Mouse (Mus musculus) neural tube, embryonic 15.5 days (tissue): ENCODE data around the gene Tia1. TPM values are rescaled to one million over a fixed set of nuclear protein-coding genes. Genes with fewer than 3 reads are reported as not detected.

Experiments used
- ATAC-seq: fragments of 200-750 bp; cut with Nextera tagmentation; 2 replicates; pipeline ENCODE4 v1.8.0; 2017; ENCODE audit warnings: mild to moderate bottlenecking, moderate TSS enrichment, moderate library complexity; ENCODE audit not compliant: low FRiP score
- H3K27ac ChIP-seq: fragments of 300-500 bp; sonication (generic); replicated peaks from 2 replicates; pipeline ENCODE4 v1.5.1; 2015; ENCODE audit warnings: mild to moderate bottlenecking, inconsistent platforms
- H3K27me3 ChIP-seq: fragments of 300-500 bp; sonication (generic); replicated peaks from 2 replicates; pipeline ENCODE4 v1.6.1; 2015; ENCODE audit warnings: inconsistent platforms
- H3K36me3 ChIP-seq: fragments of 300-500 bp; sonication (generic); 2 replicates; pipeline ENCODE4 v1.6.1; 2015; ENCODE audit warnings: inconsistent platforms
- H3K4me1 ChIP-seq: fragments of 300-500 bp; sonication (generic); 2 replicates; pipeline ENCODE4 v1.6.1; 2015; ENCODE audit warnings: inconsistent platforms
- H3K4me2 ChIP-seq: fragments of 300-500 bp; sonication (generic); 2 replicates; pipeline ENCODE4 v1.6.1; 2015; ENCODE audit warnings: inconsistent platforms, mild to moderate bottlenecking, moderate library complexity
- H3K4me3 ChIP-seq: fragments of 300-500 bp; sonication (generic); replicated peaks from 2 replicates; pipeline ENCODE4 v1.5.1; 2015; ENCODE audit warnings: mild to moderate bottlenecking, inconsistent platforms
- H3K9ac ChIP-seq: fragments of 300-500 bp; sonication (generic); replicated peaks from 2 replicates; pipeline ENCODE4 v1.6.1; 2015; ENCODE audit warnings: mild to moderate bottlenecking, inconsistent platforms
- H3K9me3 ChIP-seq: fragments of 300-500 bp; sonication (generic); replicated peaks from 2 replicates; pipeline ENCODE4 v1.6.1; 2016; ENCODE audit warnings: inconsistent platforms
- WGBS: fragments of 180-500 bp; shearing (Covaris S2); methylation state at CpG from one replicate; pipeline ENCODE4 v1.1.7; 2015; ENCODE audit warnings: mixed read lengths; 5-methylcytosine and 5-hydroxymethylcytosine counted together
- polyA plus RNA-seq: library from polyadenylated mRNA; unstranded; fragments of >200 nt; fragmentation: Nextera tagmentation; extraction: Ambion mirVana; gene quantifications from 2 replicates; pipeline ENCODE4 v1.2.1, GENCODE M21; 2015

The Tia1 gene
- polyA plus RNA-seq, 1 experiment from 2014 or later, result 303 TPM

- ATAC-seq, result no peak
- 7% methylated on average over 9 of the region's 9 CpGs for WGBS
- H3K4me2 ChIP-seq, result peak overlapping the region; percentile 49
- no peaks in the 10 kb centered on the region for H3K27me3 ChIP-seq
- H3K4me3 ChIP-seq, result peak overlapping the region; percentile 26
- H3K9me3 ChIP-seq, result no peaks in the 10 kb centered on the region
- H3K4me1 ChIP-seq, result peaks cover 25% of the 10 kb centered on the region
- no peak overlapping the region for H3K9ac ChIP-seq
- H3K27ac ChIP-seq, result peak overlapping the region; percentile 23; the same call in 1 of the 2 replicates
- H3K36me3 ChIP-seq, result no peaks in the 10 kb centered on the region
Observed at GRCm38 (mm10) chr6:86400972-86401371, 3.0 kb upstream of the Tia1 start.

DNA sequence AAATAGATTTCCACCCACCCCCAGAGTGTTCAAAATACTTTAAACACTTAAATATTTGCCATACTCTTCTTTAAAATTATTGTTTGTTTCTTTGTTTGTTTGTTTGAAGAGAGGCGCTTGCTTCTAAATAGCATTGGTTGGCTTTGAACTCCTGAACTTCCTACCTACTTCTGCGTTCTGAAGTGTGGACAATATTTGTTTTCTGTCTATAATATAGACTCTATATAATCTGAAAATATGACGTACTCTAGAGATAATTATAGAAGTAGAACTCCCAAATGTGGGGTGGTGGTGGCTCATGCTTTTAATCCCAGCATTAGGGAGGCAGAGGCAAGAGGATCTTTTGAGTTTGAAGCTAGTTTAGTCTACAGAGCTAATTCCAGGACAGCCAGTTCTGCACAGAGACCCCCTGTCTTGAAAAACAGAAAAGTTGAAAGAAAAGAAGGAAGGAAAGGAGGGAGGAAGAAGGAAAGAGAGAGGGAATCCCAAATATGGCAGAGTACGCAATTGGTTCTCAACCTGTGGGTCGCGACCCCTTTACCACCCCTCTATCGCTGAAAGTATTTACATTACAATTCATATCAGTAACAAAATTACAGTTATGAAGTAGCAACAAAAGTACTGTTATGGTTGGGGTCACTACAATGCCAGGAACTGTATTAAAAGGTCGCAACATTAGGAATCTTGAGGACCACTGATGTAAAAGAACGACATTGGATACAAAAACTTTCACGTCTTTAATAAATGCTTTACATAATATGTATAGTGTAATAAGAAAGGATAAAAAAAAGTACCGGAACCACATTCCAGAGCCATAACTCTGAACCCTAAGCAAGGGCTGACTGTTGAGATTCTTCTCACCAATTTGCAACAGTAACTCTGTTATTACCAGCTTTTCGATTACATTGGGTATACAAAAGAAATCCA, 1.1 kb upstream of the Tia1 start:
- Histone ChIP-seq H3K9ac (0 out of 2 replicates have a peak overlapping the region, but pooled peaks have one; percentile 40), H3K4me3 (peak overlapping the region; percentile 72), H3K4me1 (peaks cover 31% of the 10 kb centered on the region), H3K27ac (no peak overlapping the region), H3K36me3 (no peaks in the 10 kb centered on the region), H3K4me2 (peak overlapping the region; percentile 56), H3K27me3 (no peaks in the 10 kb centered on the region), H3K9me3 (no peaks in the 10 kb centered on the region)
- 39% methylated on average over 12 of the region's 12 CpGs for WGBS
- no peak for ATAC-seq

DNA sequence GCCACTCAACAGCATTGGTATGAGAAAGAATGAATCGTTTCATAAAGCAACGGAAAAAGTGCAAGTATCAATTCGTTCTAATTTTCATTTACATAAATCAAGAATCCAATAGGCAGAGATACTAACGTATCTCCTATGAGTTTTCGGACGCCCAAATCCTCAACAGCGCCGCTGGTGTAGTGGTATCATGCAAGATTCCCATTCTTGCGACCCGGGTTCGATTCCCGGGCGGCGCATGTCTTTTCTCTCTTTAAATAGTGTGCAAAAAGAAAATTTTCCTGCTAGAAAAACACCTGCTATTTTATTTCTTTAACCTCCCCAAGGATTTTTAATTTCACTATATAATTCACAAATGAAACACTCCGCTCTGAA, 305 bp upstream of the Tia1 start:
- WGBS, result under 1% methylated on average over 15 of the region's 15 CpGs

DNA sequence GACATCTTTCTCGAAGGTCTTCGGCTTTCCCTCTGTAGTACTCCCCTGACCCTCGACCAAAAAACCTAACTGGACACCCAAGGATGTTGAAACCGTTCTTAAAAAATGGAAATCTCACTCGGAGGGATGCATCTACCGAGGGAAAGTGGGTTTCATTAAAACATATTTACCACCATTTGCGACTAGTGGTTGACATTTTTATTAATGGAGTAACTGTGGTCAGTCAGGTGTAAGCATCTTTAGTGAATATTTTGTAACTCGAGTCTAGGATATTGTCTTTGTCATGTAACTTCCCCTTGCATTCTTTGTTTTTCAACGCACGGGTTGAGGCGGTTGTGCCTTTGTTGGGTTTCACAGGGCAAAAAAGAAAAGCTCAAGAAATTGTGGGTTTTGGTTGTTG, 977 bp downstream of the Tia1 start:
- H3K4me3 ChIP-seq, result peak overlapping the region; percentile 72
- under 1% methylated on average over 11 of the region's 11 CpGs for WGBS
- peaks cover 42% of the 10 kb centered on the region for H3K4me1 ChIP-seq
- peak overlapping the region; percentile 71 for H3K4me2 ChIP-seq
- H3K9me3 ChIP-seq, result no peaks in the 10 kb centered on the region
- H3K9ac ChIP-seq, result peak overlapping the region; percentile 98
- ATAC-seq, result no peak
- peak overlapping the region; percentile 100 for H3K27ac ChIP-seq
- no peaks in the 10 kb centered on the region for H3K27me3 ChIP-seq
- H3K36me3 ChIP-seq, result no peaks in the 10 kb centered on the region

More for the DNA sequence above, 305 bp upstream of the Tia1 start:
- peak overlapping the region; percentile 56 for H3K4me2 ChIP-seq
- peak; percentile 83 for ATAC-seq
- no peaks in the 10 kb centered on the region for H3K27me3 ChIP-seq
- H3K27ac ChIP-seq, result peak overlapping the region; percentile 100
- peak overlapping the region; percentile 72 for H3K4me3 ChIP-seq
- H3K9me3 ChIP-seq, result no peaks in the 10 kb centered on the region
- H3K36me3 ChIP-seq, result no peaks in the 10 kb centered on the region
- peaks cover 32% of the 10 kb centered on the region for H3K4me1 ChIP-seq
- H3K9ac ChIP-seq, result peak overlapping the region; percentile 98; the same call in 1 of the 2 replicates

- no peak overlapping the region for H3K9ac ChIP-seq
- no peak overlapping the region for H3K27ac ChIP-seq
- peak overlapping the region; percentile 29 for H3K4me3 ChIP-seq
- H3K36me3 ChIP-seq, result no peaks in the 10 kb centered on the region
- H3K4me1 ChIP-seq, result peaks cover 44% of the 10 kb centered on the region
- H3K27me3 ChIP-seq, result no peaks in the 10 kb centered on the region
- H3K9me3 ChIP-seq, result no peaks in the 10 kb centered on the region
- H3K4me2 ChIP-seq, result peak overlapping the region; percentile 71
- no peak for ATAC-seq
Observed at GRCm38 (mm10) chr6:86406306-86406705, 2.3 kb downstream of the Tia1 start.

DNA sequence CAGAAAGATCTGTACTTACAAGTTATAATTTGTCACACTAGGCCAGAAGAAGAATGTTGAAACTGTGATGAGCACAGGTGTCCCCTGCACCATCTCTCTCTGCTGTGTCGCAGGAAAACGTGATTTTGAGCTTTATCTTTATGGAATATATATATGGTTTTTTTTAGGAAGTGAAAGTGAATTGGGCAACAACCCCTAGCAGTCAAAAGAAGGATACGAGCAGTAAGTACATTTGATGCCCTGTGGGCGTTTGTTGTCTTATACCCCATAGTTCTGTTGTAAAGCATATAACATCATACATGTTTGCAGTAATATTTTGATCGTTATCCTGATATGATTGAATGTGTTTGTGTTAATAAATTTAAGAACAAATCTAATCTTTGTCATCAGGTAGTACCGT, 14.7 kb downstream of the Tia1 start:
- peaks cover 71% of the 10 kb centered on the region for H3K36me3 ChIP-seq
- H3K9ac ChIP-seq, result no peak overlapping the region
- ATAC-seq, result no peak
- H3K4me2 ChIP-seq, result no peak overlapping the region
- no peaks in the 10 kb centered on the region for H3K4me1 ChIP-seq
- no peaks in the 10 kb centered on the region for H3K9me3 ChIP-seq
- H3K27me3 ChIP-seq, result no peaks in the 10 kb centered on the region
- H3K27ac ChIP-seq, result no peak overlapping the region
- H3K4me3 ChIP-seq, result no peak overlapping the region
- 94% methylated on average over 6 of the region's 6 CpGs for WGBS

DNA sequence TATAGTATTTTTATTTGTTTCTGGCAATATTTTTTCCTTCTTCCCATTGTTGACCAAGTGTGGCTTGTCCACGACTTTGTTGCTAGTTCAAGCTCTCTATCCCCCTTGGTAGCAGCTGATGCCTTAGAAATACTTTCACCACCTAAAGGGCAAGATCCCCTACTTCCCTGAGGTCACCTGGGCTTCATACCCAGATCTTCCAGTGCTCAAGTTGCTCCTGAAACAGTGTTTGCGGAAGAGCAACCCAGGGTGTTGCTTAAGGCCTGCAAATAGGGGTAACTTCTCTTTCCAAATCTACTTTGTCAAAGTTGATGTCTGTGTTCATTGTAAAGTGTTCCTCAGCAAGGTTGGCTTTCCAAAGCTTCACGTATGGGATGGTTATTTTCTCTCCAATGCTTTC, 15.2 kb downstream of the Tia1 start:
- H3K4me3 ChIP-seq, result no peak overlapping the region
- H3K27me3 ChIP-seq, result no peaks in the 10 kb centered on the region
- no peak overlapping the region for H3K4me2 ChIP-seq
- 91% methylated on average over 3 of the region's 3 CpGs for WGBS
- no peak overlapping the region for H3K9ac ChIP-seq
- no peaks in the 10 kb centered on the region for H3K9me3 ChIP-seq
- peaks cover 73% of the 10 kb centered on the region for H3K36me3 ChIP-seq
- H3K4me1 ChIP-seq, result no peaks in the 10 kb centered on the region
- no peak for ATAC-seq
- H3K27ac ChIP-seq, result no peak overlapping the region

GRCm38 (mm10) chr6:86420491-86420890, 16.5 kb downstream of the Tia1 start:
- Histone ChIP-seq H3K36me3 (peaks cover 75% of the 10 kb centered on the region), H3K4me2 (no peak overlapping the region), H3K4me3 (no peak overlapping the region), H3K27me3 (no peaks in the 10 kb centered on the region), H3K9ac (no peak overlapping the region), H3K4me1 (no peaks in the 10 kb centered on the region), H3K27ac (no peak overlapping the region), H3K9me3 (no peaks in the 10 kb centered on the region)
- 74% methylated on average over 6 of the region's 6 CpGs for WGBS
- ATAC-seq, result no peak

DNA sequence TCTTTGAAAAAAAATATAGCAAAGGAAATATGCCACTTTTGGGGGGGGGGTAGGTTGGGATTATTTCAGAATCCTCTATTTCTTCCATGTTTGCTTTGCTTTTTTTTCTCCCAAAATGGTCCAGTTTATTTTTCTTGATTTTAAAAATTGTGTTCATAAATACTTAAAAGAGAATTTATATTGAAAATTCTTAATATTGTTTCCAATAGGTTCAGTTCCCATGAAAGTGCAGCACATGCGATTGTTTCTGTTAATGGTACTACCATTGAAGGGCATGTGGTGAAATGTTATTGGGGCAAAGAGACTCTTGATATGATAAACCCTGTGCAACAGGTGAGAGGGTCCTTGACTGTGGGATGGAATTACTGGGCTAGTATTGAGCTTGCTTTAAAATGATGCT, 22.3 kb downstream of the Tia1 start, which contains the start of gene Gm44790:
Gene Gm44790, plus strand, starts transcription at position 301 of the 400 bp plus-strand sequence.
- ATAC-seq, result no peak
- Histone ChIP-seq H3K4me2 (no peak within 1 kb of the TSS), H3K27me3 (no peaks in the 10 kb centered on the region), H3K27ac (no peak within 1 kb of the TSS), H3K9ac (no peak within 1 kb of the TSS), H3K9me3 (no peaks in the 10 kb centered on the region), H3K4me1 (no peaks in the 10 kb centered on the region), H3K4me3 (no peak within 1 kb of the TSS), H3K36me3 (peaks cover 70% of the 10 kb centered on the region)
- WGBS, result 98% methylated on average over 1 of the region's 1 CpGs

GRCm38 (mm10) chr6:86431531-86431930, 27.5 kb downstream of the Tia1 start:
- no peak overlapping the region for H3K27ac ChIP-seq
- no peak for ATAC-seq
- peaks cover 84% of the 10 kb centered on the region for H3K36me3 ChIP-seq
- 97% methylated on average over 3 of the region's 3 CpGs for WGBS
- no peak overlapping the region for H3K9ac ChIP-seq
- H3K27me3 ChIP-seq, result no peaks in the 10 kb centered on the region
- no peak overlapping the region for H3K4me3 ChIP-seq
- no peak overlapping the region for H3K4me2 ChIP-seq
- no peaks in the 10 kb centered on the region for H3K9me3 ChIP-seq
- H3K4me1 ChIP-seq, result no peaks in the 10 kb centered on the region

- Histone ChIP-seq H3K9me3 (no peaks in the 10 kb centered on the region), H3K4me2 (no peak overlapping the region), H3K27ac (no peak overlapping the region), H3K9ac (no peak overlapping the region), H3K36me3 (peaks cover 66% of the 10 kb centered on the region), H3K27me3 (no peaks in the 10 kb centered on the region), H3K4me3 (no peak overlapping the region), H3K4me1 (0 out of 2 replicates have a peak, but pooled peaks cover 4% of the 10 kb centered on the region)
- ATAC-seq, result no peak
- 93% methylated on average over 1 of the region's 1 CpGs for WGBS
Observed at GRCm38 (mm10) chr6:86433696-86434095, 29.7 kb downstream of the Tia1 start.

- Histone ChIP-seq H3K9me3 (no peaks in the 10 kb centered on the region), H3K4me2 (peak overlapping the region; percentile 78), H3K4me3 (peak overlapping the region; percentile 85), H3K27ac (peak overlapping the region; percentile 96), H3K27me3 (no peaks in the 10 kb centered on the region), H3K4me1 (peaks cover 14% of the 10 kb centered on the region), H3K36me3 (peaks cover 40% of the 10 kb centered on the region), H3K9ac (peak overlapping the region; percentile 87)
- 3% methylated on average over 14 of the region's 14 CpGs for WGBS
- ATAC-seq, result peak; percentile 43
Observed at GRCm38 (mm10) chr6:86437711-86438110, 33.7 kb downstream of the Tia1 start.
